Mouse (Mus musculus): Measurements from ENCODE around the gene Ints2. TPM values are rescaled to one million over a fixed set of nuclear protein-coding genes. Genes with fewer than 3 reads are reported as not detected.

Ints2 gene
- polyA plus RNA-seq, 1 experiment from 2014 or later, result 34.2 TPM

Other genes starting within 250 kb of the Ints2 start
- gene Brip1, start 56.4 kb downstream of the Ints2 start, polyA plus RNA-seq (2015; fragmentation: Nextera tagmentation; extraction: Ambion mirVana), result 6.1 and 7.6 TPM in 2 replicates
- 12.4 and 13.4 TPM in 2 replicates for gene Med13, start 100.0 kb upstream of the Ints2 start, polyA plus RNA-seq (2015; fragmentation: Nextera tagmentation; extraction: Ambion mirVana)
- gene Rnft1, start 227.1 kb upstream of the Ints2 start, polyA plus RNA-seq (2015; fragmentation: Nextera tagmentation; extraction: Ambion mirVana), result 15.9 and 16.5 TPM in 2 replicates